Mouse (Mus musculus) ES-E14 (cell line): ENCODE measurements at regions not wholly inside any gene's neighbourhood (a gene's known extent, or its start where the extent isn't known, plus 50 kb on each side); places are given as distances from the start of the nearest gene placed in this dataset.

ENCODE experiments used
- CHD2 ChIP-seq: IDR thresholded peaks from 2 replicates; pipeline ENCODE4 v1.6.1; 2014; ENCODE audit warnings: mild to moderate bottlenecking, low read depth, low read length, inconsistent platforms
- HCFC1 ChIP-seq: IDR thresholded peaks from 2 replicates; pipeline ENCODE4 v1.6.1; 2012; ENCODE audit warnings: low read length, inconsistent platforms, borderline replicate concordance; ENCODE audit not compliant: insufficient read depth
- MAFK ChIP-seq: IDR thresholded peaks from 2 replicates; pipeline ENCODE4 v1.6.1; 2014; ENCODE audit warnings: mild to moderate bottlenecking, low read depth, low read length, inconsistent platforms; ENCODE audit not compliant: insufficient read depth
- ZNF384 ChIP-seq: IDR thresholded peaks from 2 replicates; pipeline ENCODE4 v1.6.1; 2012; ENCODE audit warnings: low read depth, low read length, inconsistent platforms

- TF ChIP-seq CHD2, result no peak
- no peak for TF ChIP-seq MAFK
- TF ChIP-seq HCFC1, result no peak
- TF ChIP-seq ZNF384, result no peak
Observed at GRCm38 (mm10) chr11:64273214-64273613, 161.9 kb upstream of the Hs3st3a1 start.
